Mouse (Mus musculus) retina, postnatal 7 days (tissue): ENCODE results near the gene Dnah3.

ENCODE experiments used
- DNase-seq: peaks from one replicate; pipeline ENCODE4 v3.0.0-alpha.2; 2012; ENCODE audit warnings: low read depth, low spot score

Dnah3 gene

GRCm38 (mm10) chr7:119873050-119873449 is 222.0 kb downstream of the Dnah3 start:
- no peak for DNase-seq
